Mouse (Mus musculus): ENCODE data around the gene Krtap19-9b.

Krtap19-9b gene

DNA sequence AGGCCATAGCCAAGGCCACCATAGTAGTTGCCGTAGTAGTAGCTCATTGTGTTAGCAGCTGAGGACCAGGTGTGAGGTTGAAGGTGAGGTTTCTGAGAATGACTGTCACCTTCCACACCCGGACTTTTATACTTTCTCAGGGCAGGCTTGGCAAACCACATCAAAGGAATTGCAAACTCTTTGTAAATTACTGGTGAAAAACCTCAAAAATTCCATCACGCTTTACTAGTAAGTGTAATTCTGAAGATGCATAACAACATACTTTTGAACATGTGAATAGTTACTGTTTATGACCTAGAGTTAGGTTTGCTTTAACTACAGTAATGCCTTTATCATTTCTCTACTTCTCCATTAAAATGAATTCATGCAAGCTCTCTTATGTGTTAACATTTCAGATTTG is at the start of gene Krtap19-9b:
Gene Krtap19-9b, minus strand, starts transcription at position 101 of the 400 bp plus-strand sequence.
- no peak for DNase-seq

DNA sequence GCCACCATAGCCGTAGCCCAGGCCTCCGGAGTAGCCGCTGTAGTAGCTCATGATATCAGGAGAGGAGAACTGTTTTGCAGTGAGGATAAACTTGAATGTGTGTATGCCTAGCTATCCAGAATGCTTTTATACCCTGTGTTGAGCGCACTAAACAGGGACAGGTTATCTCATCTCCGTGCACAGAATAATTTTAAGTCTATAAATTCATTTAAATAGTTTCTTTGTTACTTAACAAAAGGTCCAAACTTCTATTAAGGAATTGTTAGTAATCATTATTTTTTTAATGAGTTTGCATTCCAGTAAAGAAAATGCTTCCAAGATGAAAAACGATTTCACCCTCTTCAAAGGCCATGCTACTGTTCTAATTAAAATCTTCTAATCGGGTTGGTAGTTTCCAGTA is 30.7 kb upstream of the Krtap19-9b start, which contains the start of gene Krtap16-3:
Gene Krtap16-3, minus strand, starts transcription at position 101 of the 400 bp plus-strand sequence.
- no peak for DNase-seq

DNA sequence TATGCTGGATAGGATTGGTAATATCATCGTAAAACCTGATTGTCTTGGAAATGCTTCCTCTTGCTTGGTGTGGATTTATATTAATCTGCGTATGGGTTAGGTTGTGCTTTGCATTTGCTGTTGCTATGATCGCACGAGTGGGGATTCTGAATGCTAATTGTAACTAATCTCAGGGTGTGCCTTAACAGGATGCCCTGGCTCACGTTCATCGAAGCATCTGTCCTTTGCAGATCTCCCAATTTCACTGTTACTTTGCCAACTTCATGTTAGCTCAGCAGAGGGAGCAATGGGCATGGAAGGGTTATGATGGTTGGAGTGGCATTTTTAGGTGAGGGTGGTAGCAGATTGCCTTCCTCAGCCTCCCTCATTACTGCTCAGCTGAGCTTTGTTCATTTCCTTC is 9.0 kb upstream of the Krtap19-9b start:
- no peak for DNase-seq

DNA sequence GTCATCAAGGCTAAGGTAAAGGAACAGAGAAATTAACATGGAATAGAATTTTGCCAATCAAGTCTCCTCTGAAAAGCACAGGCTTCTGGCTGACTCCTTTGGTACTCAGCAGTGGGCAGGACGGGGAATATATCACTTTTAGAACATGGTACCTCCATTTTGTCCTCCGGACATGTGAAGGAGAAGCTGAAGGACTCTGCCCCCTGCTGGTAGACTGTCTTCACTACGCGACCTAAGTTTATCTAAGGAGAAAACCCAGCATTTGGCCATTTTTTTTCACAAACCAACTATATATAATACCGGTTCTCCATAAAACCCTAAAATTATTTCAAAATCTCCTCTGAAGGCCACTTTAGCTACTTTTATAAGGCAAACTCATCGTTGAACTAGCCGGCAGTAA is 6.2 kb upstream of the Krtap19-9b start:
- no peak for DNase-seq

DNA sequence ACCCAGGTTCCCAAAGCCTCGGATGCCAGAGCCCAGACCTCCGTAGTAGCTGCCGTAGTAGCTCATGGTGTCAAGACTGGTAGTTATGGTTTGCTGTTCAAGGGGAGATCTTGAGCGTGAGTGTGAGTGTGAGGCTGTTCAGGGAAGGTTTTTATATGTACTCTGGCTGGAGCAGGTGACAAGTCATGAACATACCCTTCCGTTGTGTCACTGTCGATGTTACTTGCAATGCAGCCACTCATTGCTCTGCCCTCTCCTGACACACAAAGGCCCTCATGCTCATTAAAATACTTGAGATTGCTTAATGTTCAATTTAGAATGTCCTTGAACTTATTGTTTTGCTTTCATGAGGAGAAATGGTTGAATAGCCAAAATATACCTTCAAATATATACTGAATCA is 35.7 kb downstream of the Krtap19-9b start, which contains the start of gene Krtap19-5:
Gene Krtap19-5, minus strand, starts transcription at position 101 of the 400 bp plus-strand sequence.
- DNase-seq: no peak

DNA sequence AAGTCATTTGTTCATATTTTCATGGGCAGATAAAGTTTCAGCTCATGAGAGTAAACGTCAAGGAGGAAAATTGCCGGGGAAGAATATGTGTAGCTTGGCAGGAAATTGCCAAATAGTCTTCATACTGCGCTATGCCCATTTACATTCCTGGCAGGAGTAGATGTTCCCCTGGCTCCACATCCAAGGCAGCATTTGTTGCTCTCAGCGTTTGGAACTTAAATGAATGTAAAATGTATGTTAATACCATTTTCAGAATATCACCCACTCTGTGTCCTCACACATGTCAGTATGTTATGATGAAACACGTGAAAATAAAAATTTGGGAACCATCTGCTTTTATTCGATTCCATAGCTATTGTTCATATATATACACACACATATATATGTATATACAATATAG is 45.2 kb downstream of the Krtap19-9b start:
- DNase-seq: no peak

DNA sequence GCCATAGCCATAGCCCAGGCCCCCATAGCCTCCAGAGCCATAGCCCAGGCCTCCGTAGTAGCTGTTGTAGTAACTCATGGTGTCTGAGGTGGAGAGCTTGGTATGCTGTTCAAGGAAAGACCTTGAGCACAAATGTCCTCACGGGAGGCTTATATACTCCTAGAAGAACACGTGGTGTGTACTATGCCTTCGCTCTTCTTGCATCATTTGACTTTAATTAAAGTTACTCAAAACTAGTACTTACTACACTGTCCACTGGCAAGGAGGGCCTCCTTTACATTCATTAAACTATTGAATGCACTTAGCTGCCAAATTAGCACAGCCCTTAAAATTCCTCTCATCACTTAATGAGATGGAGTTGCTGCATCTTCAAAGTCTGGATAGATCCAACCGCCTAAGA is 47.1 kb downstream of the Krtap19-9b start, which contains the start of gene Krtap19-4:
Gene Krtap19-4, minus strand, starts transcription at position 101 of the 400 bp plus-strand sequence.
- DNase-seq: no peak

All from thymus, adult 18-20 months (tissue).